Mouse (Mus musculus) heart, postnatal 0 days (tissue): Measurements from ENCODE around the gene Ralbp1. TPM values are rescaled to one million over a fixed set of nuclear protein-coding genes. Genes with fewer than 3 reads are reported as not detected.

Experiments
- ATAC-seq: fragments of 200-750 bp; cut with Nextera tagmentation; 2 replicates; pipeline ENCODE4 v1.8.0; 2017; ENCODE audit warnings: low read depth, moderate number of reproducible peaks, moderate library complexity; ENCODE audit not compliant: insufficient read depth
- DNase-seq: peaks from one replicate; pipeline ENCODE4 v3.0.0-alpha.2; 2016; ENCODE audit warnings: low spot score
- H3K27ac ChIP-seq: fragments of 300-500 bp; sonication (generic); 2 replicates; pipeline ENCODE4 v1.5.1; 2014; ENCODE audit warnings: low read depth, mild to moderate bottlenecking
- H3K27me3 ChIP-seq: fragments of 300-500 bp; sonication (generic); 2 replicates; pipeline ENCODE4 v1.6.1; 2014; ENCODE audit warnings: low read length, mixed read lengths; ENCODE audit not compliant: control insufficient read depth, insufficient read depth
- H3K36me3 ChIP-seq: fragments of 300-500 bp; sonication (generic); replicated peaks from 2 replicates; pipeline ENCODE4 v1.6.1; 2014; ENCODE audit warnings: low read length, mixed read lengths; ENCODE audit not compliant: control insufficient read depth, insufficient read depth
- H3K4me1 ChIP-seq: fragments of 300-500 bp; sonication (generic); 2 replicates; pipeline ENCODE4 v1.6.1; 2014; ENCODE audit warnings: antibody characterized with exemption; ENCODE audit not compliant: control insufficient read depth, insufficient read depth
- H3K4me2 ChIP-seq: fragments of 300-500 bp; sonication (generic); 2 replicates; pipeline ENCODE4 v1.6.1; 2014; ENCODE audit warnings: low read depth, mild to moderate bottlenecking, low read length, moderate library complexity
- H3K4me3 ChIP-seq: fragments of 300-500 bp; sonication (generic); 2 replicates; pipeline ENCODE4 v1.5.1; 2014; ENCODE audit warnings: low read depth, low read length
- H3K9ac ChIP-seq: fragments of 300-500 bp; sonication (generic); replicated peaks from 2 replicates; pipeline ENCODE4 v1.6.1; 2014; ENCODE audit warnings: low read depth, low read length, mixed read lengths
- H3K9me3 ChIP-seq: fragments of 300-500 bp; sonication (generic); replicated peaks from 2 replicates; pipeline ENCODE4 v1.6.1; 2016; ENCODE audit warnings: low read length; ENCODE audit not compliant: control insufficient read depth
- CTCF ChIP-seq: IDR thresholded peaks from 2 replicates; pipeline ENCODE4 v1.5.1; 2016; ENCODE audit warnings: antibody characterized with exemption, control low read depth, low read depth
- EP300 ChIP-seq: IDR thresholded peaks from 2 replicates; pipeline ENCODE4 v1.6.1; 2016; ENCODE audit warnings: antibody characterized with exemption, low read depth
- WGBS: fragments of 180-500 bp; shearing (Covaris S2); extraction: QIAGEN DNeasy Blood & Tissue Kit; methylation state at CpG from one replicate; pipeline ENCODE4 v1.1.7; 2014; 5-methylcytosine and 5-hydroxymethylcytosine counted together
- polyA plus RNA-seq: library from polyadenylated mRNA; unstranded; fragments of >200 nt; fragmentation: Nextera tagmentation; extraction: Ambion mirVana; gene quantifications from 2 replicates; pipeline ENCODE4 v1.2.1, GENCODE M21; 2015
- total RNA-seq: library from RNA; depleted of rRNA; stranded (reverse); fragments of >200 nt; gene quantifications from 2 replicates; pipeline ENCODE4 v1.2.3, GENCODE M21; 2014; ENCODE audit warnings: low replicate concordance

Ralbp1 gene
- total and polyA plus RNA-seq, 2 experiments from 2014 or later: 37.9 to 39.0 TPM

- no peak for DNase-seq
Measured at GRCm38 (mm10) chr17:65902281-65902680, 16.7 kb upstream of the Ralbp1 start.

GRCm38 (mm10) chr17:65896016-65896415 lies 10.4 kb upstream of the Ralbp1 start:
- Histone ChIP-seq H3K4me1 (no peaks in the 10 kb centered on the region), H3K9me3 (no peaks in the 10 kb centered on the region), H3K4me2 (no peak overlapping the region), H3K27ac (no peak overlapping the region), H3K36me3 (no peaks in the 10 kb centered on the region), H3K4me3 (no peak overlapping the region), H3K27me3 (no peaks in the 10 kb centered on the region), H3K9ac (no peak overlapping the region)
- TF ChIP-seq EP300: no peak
- TF ChIP-seq CTCF: no peak
- ATAC-seq: no peak
- no peak for DNase-seq
- 80% methylated on average over 3 of the region's 3 CpGs for WGBS

More at GRCm38 (mm10) chr17:65902281-65902680, 16.7 kb upstream of the Ralbp1 start:
- TF ChIP-seq CTCF (no peak), EP300 (no peak)
- no peaks in the 10 kb centered on the region for H3K9me3 ChIP-seq
- H3K27ac ChIP-seq: no peak overlapping the region
- H3K4me2 ChIP-seq: no peak overlapping the region
- H3K9ac ChIP-seq: no peak overlapping the region
- 0 out of 2 replicates have a peak, but pooled peaks cover 6% of the 10 kb centered on the region for H3K4me1 ChIP-seq
- H3K27me3 ChIP-seq: no peaks in the 10 kb centered on the region
- no peaks in the 10 kb centered on the region for H3K36me3 ChIP-seq
- WGBS: 78% methylated on average over 6 of the region's 6 CpGs
- no peak for ATAC-seq
- no peak overlapping the region for H3K4me3 ChIP-seq

GRCm38 (mm10) chr17:65889476-65889875 lies 3.9 kb upstream of the Ralbp1 start:
- no peak for DNase-seq
- no peak overlapping the region for H3K4me2 ChIP-seq
- WGBS: 80% methylated on average over 5 of the region's 5 CpGs
- no peak overlapping the region for H3K27ac ChIP-seq
- no peak overlapping the region for H3K9ac ChIP-seq
- TF ChIP-seq CTCF (no peak), EP300 (no peak)
- no peak for ATAC-seq
- H3K4me3 ChIP-seq: no peak overlapping the region
- H3K36me3 ChIP-seq: no peaks in the 10 kb centered on the region
- H3K9me3 ChIP-seq: no peaks in the 10 kb centered on the region
- H3K4me1 ChIP-seq: peaks cover 9% of the 10 kb centered on the region; the same call in 1 of the 2 replicates
- no peaks in the 10 kb centered on the region for H3K27me3 ChIP-seq

- TF ChIP-seq CTCF (no peak), EP300 (no peak)
- Histone ChIP-seq H3K9me3 (no peaks in the 10 kb centered on the region), H3K36me3 (no peaks in the 10 kb centered on the region), H3K9ac (peak overlapping the region; percentile 65; the same call in 1 of the 2 replicates), H3K4me2 (peak overlapping the region; percentile 80), H3K27me3 (no peaks in the 10 kb centered on the region), H3K4me3 (peak overlapping the region; percentile 92), H3K4me1 (peaks cover 22% of the 10 kb centered on the region), H3K27ac (peak overlapping the region; percentile 93)
- ATAC-seq (no peak), DNase-seq (peak; percentile 44)
- 48% methylated on average over 9 of the region's 9 CpGs for WGBS
Measured at GRCm38 (mm10) chr17:65886571-65886970, 973 bp upstream of the Ralbp1 start.

- H3K36me3 ChIP-seq: no peaks in the 10 kb centered on the region
- peak overlapping the region; percentile 93 for H3K27ac ChIP-seq
- TF ChIP-seq EP300 (no peak), CTCF (no peak)
- WGBS: 0% methylated on average over 11 of the region's 11 CpGs
- no peaks in the 10 kb centered on the region for H3K9me3 ChIP-seq
- no peaks in the 10 kb centered on the region for H3K27me3 ChIP-seq
- no peak for ATAC-seq
- DNase-seq: no peak
- H3K4me2 ChIP-seq: peak overlapping the region; percentile 80
- H3K9ac ChIP-seq: peak overlapping the region; percentile 65
- H3K4me1 ChIP-seq: peaks cover 22% of the 10 kb centered on the region
- peak overlapping the region; percentile 92 for H3K4me3 ChIP-seq
Measured at GRCm38 (mm10) chr17:65885398-65885696, 251 bp downstream of the Ralbp1 start.

GRCm38 (mm10) chr17:65884691-65885397 lies 754 bp downstream of the Ralbp1 start:
- no peaks in the 10 kb centered on the region for H3K27me3 ChIP-seq
- ATAC-seq (peak; percentile 98), DNase-seq (peak; percentile 99)
- H3K9ac ChIP-seq: peak overlapping the region; percentile 84
- H3K4me1 ChIP-seq: peaks cover 22% of the 10 kb centered on the region
- H3K36me3 ChIP-seq: no peaks in the 10 kb centered on the region
- peak overlapping the region; percentile 92 for H3K4me3 ChIP-seq
- 0 out of 2 replicates have a peak, but pooled peaks have one; percentile 9 for TF ChIP-seq CTCF
- TF ChIP-seq EP300: no peak; the same call in 1 of the 2 replicates
- H3K9me3 ChIP-seq: no peaks in the 10 kb centered on the region
- under 1% methylated on average over 54 of the region's 67 CpGs for WGBS
- peak overlapping the region; percentile 95 for H3K4me2 ChIP-seq
- H3K27ac ChIP-seq: peak overlapping the region; percentile 93
